In genomic region chr4:48481287-48481686, GRCm38 (mm10) we compare ENCODE assay signal across 10 mouse cellular contexts. TPM values are rescaled to one million over a fixed set of nuclear protein-coding genes. Genes with fewer than 3 reads are reported as not detected.
DNase-seq lines count a peak whose midpoint lies in the region; ATAC-seq and TF ChIP-seq lines count a peak whose summit lies in the region.
"Had no signal": no experiment of that assay in that cellular context is flagged by ENCODE, and none has a peak within 500 bp of the region (broad histone marks: within the 10 kb centered on the region; RNA-seq: fewer than 3 reads in every experiment).

No protein-coding gene starts in this region.

- TF ChIP-seq CTCF in bone marrow, adult 2 months (IDR thresholded peaks at IDR 0.05; ENCODE audit: control insufficient read depth, insufficient read depth, low read length) = 0 out of 2 replicates have a peak, but pooled peaks have one; percentile 21
- TF ChIP-seq CTCF in liver, postnatal 0 days (IDR thresholded peaks at IDR 0.05; ENCODE audit: low read depth) = peak; percentile 60

- no peaks in the 10 kb centered on the region for H3K4me1 ChIP-seq in liver, embryonic 12.5 days
- H3K4me1 ChIP-seq in bone marrow, adult 2 months (ENCODE audit: control insufficient read depth, insufficient read depth, low read length) = peaks cover 2% of the 10 kb centered on the region; the same call in 1 of the 2 replicates
- H3K4me1 ChIP-seq in liver, postnatal 0 days (ENCODE audit: insufficient read depth) = no peaks in the 10 kb centered on the region
- H3K4me1 ChIP-seq: lung, embryonic 15.5 days; stomach, embryonic 15.5 days had no signal

- H3K9me3 ChIP-seq in liver, embryonic 12.5 days (replicated peaks) = no peaks in the 10 kb centered on the region
- no peaks in the 10 kb centered on the region; the same call in 1 of the 2 replicates for H3K9me3 ChIP-seq in liver, postnatal 0 days (ENCODE audit: low read length)
- H3K9me3 ChIP-seq: lung, embryonic 15.5 days; stomach, embryonic 15.5 days had no signal

- no peaks in the 10 kb centered on the region for H3K27me3 ChIP-seq in liver, embryonic 12.5 days (replicated peaks)
- no peaks in the 10 kb centered on the region for H3K27me3 ChIP-seq in liver, postnatal 0 days (ENCODE audit: insufficient read depth, low read length)
- H3K27me3 ChIP-seq: lung, embryonic 15.5 days; stomach, embryonic 15.5 days had no signal

- no peak overlapping the region for H3K27ac ChIP-seq in liver, embryonic 12.5 days
- H3K27ac ChIP-seq in bone marrow, adult 2 months (ENCODE audit: control insufficient read depth, insufficient read depth, low read depth, low read length, poor library complexity) = no peak overlapping the region
- H3K27ac ChIP-seq in liver, postnatal 0 days (ENCODE audit: low read depth) = no peak overlapping the region
- H3K27ac ChIP-seq: lung, embryonic 15.5 days; stomach, embryonic 15.5 days had no signal

- TF ChIP-seq POLR2A in bone marrow, adult 2 months (IDR thresholded peaks at IDR 0.05; ENCODE audit: borderline replicate concordance, control insufficient read depth, low read depth, low read length) = no peak

- 10% methylated on average over 2 of the region's 2 CpGs for WGBS in liver, embryonic 12.5 days (ENCODE audit: insufficient replicate concordance)
- 2% methylated on average over 2 of the region's 2 CpGs for WGBS in bone marrow, adult 2 months
- WGBS in liver, postnatal 0 days (ENCODE audit: insufficient replicate concordance) = 20% methylated on average over 2 of the region's 2 CpGs

- peak; percentile 13 for DNase-seq in CD4-positive, CD25-positive, alpha-beta regulatory T cell, adult 2 months (ENCODE audit: low read depth, low spot score)
- DNase-seq in liver = peak; percentile 14
- DNase-seq in liver, postnatal 0 days = peak; percentile 26
- DNase-seq in thymus, postnatal 14 days = peak; percentile 22
- DNase-seq in frontal cortex, postnatal 36 days (ENCODE audit: low spot score in 2 of 2) = no peak

- ATAC-seq in CD4-positive, CD25-positive, alpha-beta regulatory T cell, adult 4 months = no peak
- ATAC-seq in liver, embryonic 12.5 days = no peak
- ATAC-seq in liver, postnatal 0 days = no peak

- H3K9ac ChIP-seq in liver, embryonic 12.5 days = no peak overlapping the region
- no peak overlapping the region for H3K9ac ChIP-seq in liver, postnatal 0 days (replicated peaks)
- H3K9ac ChIP-seq: lung, embryonic 15.5 days; stomach, embryonic 15.5 days had no signal

- H3K4me2 ChIP-seq in liver, embryonic 12.5 days = no peak overlapping the region
- H3K4me2 ChIP-seq in liver, postnatal 0 days (ENCODE audit: low read depth, low read length) = no peak overlapping the region
- H3K4me2 ChIP-seq: lung, embryonic 15.5 days; stomach, embryonic 15.5 days had no signal

- no peaks in the 10 kb centered on the region for H3K36me3 ChIP-seq in liver, embryonic 12.5 days
- H3K36me3 ChIP-seq in liver, postnatal 0 days (replicated peaks; ENCODE audit: insufficient read depth, low read length) = no peaks in the 10 kb centered on the region
- H3K36me3 ChIP-seq: lung, embryonic 15.5 days; stomach, embryonic 15.5 days had no signal

- no peak overlapping the region for H3K4me3 ChIP-seq in liver, embryonic 12.5 days
- no peak overlapping the region for H3K4me3 ChIP-seq in bone marrow, adult 2 months (replicated peaks; ENCODE audit: control insufficient read depth, low read depth, low read length)
- no peak overlapping the region for H3K4me3 ChIP-seq in liver, postnatal 0 days (ENCODE audit: low read depth, low read length)
- H3K4me3 ChIP-seq: lung, embryonic 15.5 days; stomach, embryonic 15.5 days had no signal

- TF ChIP-seq EP300 in liver, postnatal 0 days (IDR thresholded peaks at IDR 0.05; ENCODE audit: low read depth) = no peak

RNA-seq across cellular contexts. Expression of gene Tex10, which starts 8.0 kb away (rescaled TPM):
- 10 to 100 TPM; 70.8 to 77.0 TPM for polyA plus RNA-seq in CD4-positive, CD25-positive, alpha-beta regulatory T cell, adult 4 months (2017; shearing (Covaris generic))
- 36.7 and 36.8 TPM in 2 replicates for polyA plus RNA-seq in liver, embryonic 12.5 days (2016; fragmentation: Nextera tagmentation; extraction: Ambion mirVana)
- polyA plus RNA-seq in bone marrow, adult 2 months (2011; ENCODE audit: insufficient read depth, insufficient read length, low replicate concordance, missing spikeins) = 6.9 and 17.4 TPM in 2 replicates
- polyA plus RNA-seq in liver, postnatal 0 days (2015; fragmentation: Nextera tagmentation; extraction: Ambion mirVana) = 9.8 and 11.0 TPM in 2 replicates

RNA-seq across cellular contexts. Expression of gene Msantd3, which starts 58.4 kb away (rescaled TPM):
- not detected for polyA plus RNA-seq in CD4-positive, CD25-positive, alpha-beta regulatory T cell, adult 4 months (2017; shearing (Covaris generic))
- 4.7 and 5.9 TPM in 2 replicates for polyA plus RNA-seq in liver, embryonic 12.5 days (2016; fragmentation: Nextera tagmentation; extraction: Ambion mirVana)
- 2.9 and 16.3 TPM in 2 replicates for polyA plus RNA-seq in bone marrow, adult 2 months (2011; ENCODE audit: insufficient read depth, insufficient read length, low replicate concordance, missing spikeins)
- polyA plus RNA-seq in liver, postnatal 0 days (2015; fragmentation: Nextera tagmentation; extraction: Ambion mirVana) = 2.3 and 2.4 TPM in 2 replicates

Comparison
In these comparisons a context has a peak if more than half of its experiments do, and no peak if none do; other contexts are left out.
1. DNase-seq: peak in CD4-positive, CD25-positive, alpha-beta regulatory T cell, adult 2 months (single experiment), liver (single experiment), liver, postnatal 0 days (single experiment) and thymus, postnatal 14 days (single experiment); none in frontal cortex, postnatal 36 days (0 of 2).